Mouse (Mus musculus) intestine, embryonic 15.5 days (tissue): ENCODE measurements at regions not wholly inside any gene's neighbourhood (a gene's known extent, or its start where the extent isn't known, plus 50 kb on each side); places are given as distances from the start of the nearest gene placed in this dataset.

Experiments used
- ATAC-seq: fragments of 200-750 bp; cut with Nextera tagmentation; 2 replicates; pipeline ENCODE4 v1.8.0; 2017; ENCODE audit warnings: moderate TSS enrichment, moderate library complexity
- H3K27ac ChIP-seq: fragments of 300-500 bp; sonication (generic); 2 replicates; pipeline ENCODE4 v1.5.1; 2015; ENCODE audit warnings: mild to moderate bottlenecking, inconsistent platforms
- H3K27me3 ChIP-seq: fragments of 300-500 bp; sonication (generic); replicated peaks from 2 replicates; pipeline ENCODE4 v1.6.1; 2015; ENCODE audit warnings: inconsistent platforms
- H3K36me3 ChIP-seq: fragments of 300-500 bp; sonication (generic); 2 replicates; pipeline ENCODE4 v1.6.1; 2015; ENCODE audit warnings: inconsistent platforms
- H3K4me1 ChIP-seq: fragments of 300-500 bp; sonication (generic); replicated peaks from 2 replicates; pipeline ENCODE4 v1.6.1; 2015; ENCODE audit warnings: inconsistent platforms
- H3K4me2 ChIP-seq: fragments of 300-500 bp; sonication (generic); replicated peaks from 2 replicates; pipeline ENCODE4 v1.6.1; 2015; ENCODE audit warnings: mild to moderate bottlenecking, inconsistent platforms
- H3K4me3 ChIP-seq: fragments of 300-500 bp; sonication (generic); replicated peaks from 2 replicates; pipeline ENCODE4 v1.5.1; 2015; ENCODE audit warnings: inconsistent platforms
- H3K9ac ChIP-seq: fragments of 300-500 bp; sonication (generic); 2 replicates; pipeline ENCODE4 v1.6.1; 2015; ENCODE audit warnings: inconsistent platforms
- H3K9me3 ChIP-seq: fragments of 300-500 bp; sonication (generic); 2 replicates; pipeline ENCODE4 v1.6.1; 2016; ENCODE audit warnings: inconsistent platforms
- WGBS: fragments of 180-500 bp; shearing (Covaris S2); methylation state at CpG from one replicate; pipeline ENCODE4 v1.1.7; 2015; 5-methylcytosine and 5-hydroxymethylcytosine counted together

DNA sequence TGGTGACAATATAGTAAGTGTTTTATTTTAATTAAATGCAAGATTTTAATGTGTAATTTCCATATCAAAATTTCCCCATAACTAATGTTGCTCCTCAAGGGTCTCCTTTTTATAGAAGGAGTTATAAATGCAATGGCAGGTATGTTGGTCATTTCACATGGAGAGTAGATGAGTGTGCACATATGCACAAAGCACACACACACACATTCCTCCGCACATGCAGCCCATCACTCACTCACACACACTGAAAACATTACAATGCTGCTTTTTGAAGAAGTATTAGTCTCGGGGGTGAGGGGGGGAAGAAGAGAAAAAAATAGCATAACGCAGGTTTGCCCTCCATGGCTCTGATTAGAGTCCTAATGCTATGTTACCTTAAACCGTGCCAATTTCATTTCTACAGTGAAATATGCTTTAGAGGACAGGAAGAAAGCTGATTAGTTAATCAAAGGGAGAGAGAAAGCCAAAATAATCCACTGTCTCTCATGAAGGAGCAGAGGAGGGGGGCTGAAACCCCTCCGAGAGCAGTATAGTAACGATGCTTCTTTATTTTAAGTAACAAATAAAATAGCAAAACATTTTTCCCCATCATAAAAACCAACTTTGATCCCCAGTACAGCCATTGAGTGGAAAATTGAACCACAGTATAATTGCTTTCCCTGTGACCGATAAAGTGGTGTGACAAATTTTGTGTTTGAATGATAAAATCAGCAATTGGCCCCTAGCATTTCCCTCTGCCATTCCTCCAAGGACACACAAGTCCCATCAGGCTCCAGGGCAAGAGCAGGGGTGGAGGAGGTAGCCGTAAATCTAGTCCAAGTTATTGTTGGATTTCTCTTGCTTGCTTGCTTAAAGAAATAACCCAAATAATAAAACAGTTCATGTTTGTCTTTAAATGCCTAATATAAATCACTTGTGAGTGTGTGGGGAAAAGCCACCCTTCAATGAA lies 465.0 kb downstream of the Tfap2b start:
- Histone ChIP-seq H3K9me3 (no peaks in the 10 kb centered on the region), H3K4me2 (no peak overlapping the region), H3K4me1 (no peaks in the 10 kb centered on the region), H3K27me3 (no peaks in the 10 kb centered on the region), H3K27ac (no peak overlapping the region), H3K4me3 (no peak overlapping the region), H3K36me3 (no peaks in the 10 kb centered on the region), H3K9ac (no peak overlapping the region)
- WGBS: 71% methylated on average over 8 of the region's 8 CpGs
- ATAC-seq: no peak

DNA sequence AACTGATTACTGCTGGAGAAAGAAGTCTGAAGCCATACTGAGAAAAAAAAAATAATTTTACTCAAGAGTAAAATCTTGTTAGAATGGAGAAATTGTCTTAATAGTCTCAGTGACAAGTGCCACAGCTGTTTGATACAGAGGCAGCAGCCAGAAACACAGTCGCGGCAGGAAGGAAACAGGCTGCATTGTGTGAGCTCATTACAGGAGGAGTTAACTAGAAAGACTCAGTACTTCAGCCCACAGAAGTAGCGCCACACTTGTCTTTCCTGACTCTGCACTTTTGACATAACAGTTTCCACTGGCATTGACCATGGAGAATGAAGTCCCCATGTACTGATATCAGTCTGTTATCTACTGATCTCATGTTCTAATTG lies 465.7 kb downstream of the Tfap2b start:
- Histone ChIP-seq H3K27me3 (no peaks in the 10 kb centered on the region), H3K36me3 (no peaks in the 10 kb centered on the region), H3K9ac (no peak overlapping the region), H3K4me1 (no peaks in the 10 kb centered on the region), H3K4me3 (no peak overlapping the region), H3K27ac (no peak overlapping the region), H3K4me2 (no peak overlapping the region), H3K9me3 (no peaks in the 10 kb centered on the region)
- no peak for ATAC-seq
- WGBS: 53% methylated on average over 3 of the region's 3 CpGs

DNA sequence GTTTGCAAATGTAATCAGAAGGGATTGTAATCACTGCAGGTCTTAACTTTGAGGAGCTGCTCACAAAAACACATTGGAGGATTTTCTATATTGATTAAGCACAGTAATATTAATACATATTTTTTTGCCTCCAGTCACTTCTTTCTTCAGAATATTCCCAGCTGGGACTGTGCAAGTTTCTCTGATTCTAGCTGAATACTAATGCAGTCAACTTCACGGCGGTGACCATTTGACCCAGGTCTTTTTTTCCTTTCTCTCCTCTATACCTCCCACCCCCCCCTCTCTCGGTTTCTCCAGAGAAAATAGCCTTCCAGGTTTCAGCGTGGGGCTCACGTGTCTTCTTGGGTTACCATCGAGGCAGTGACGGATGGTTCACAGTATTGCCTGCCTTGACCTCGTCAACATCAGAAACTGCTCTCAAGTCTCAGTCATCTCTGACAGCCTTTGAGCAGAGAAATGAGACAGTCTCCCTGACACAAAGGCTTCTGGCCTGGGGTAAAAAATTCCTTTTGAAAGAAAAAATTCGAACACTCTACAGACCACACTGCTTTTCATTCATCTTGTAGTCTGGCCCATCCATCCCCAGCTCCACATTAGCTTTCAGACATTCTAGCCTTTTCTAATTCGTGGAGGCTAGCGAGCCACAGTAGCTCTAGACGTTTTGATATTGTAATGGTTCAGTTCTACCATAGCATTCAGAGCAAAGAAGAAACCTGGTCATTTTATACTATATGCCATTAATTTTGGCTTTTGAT lies 472.5 kb downstream of the Tfap2b start:
- Histone ChIP-seq H3K9ac (no peak overlapping the region), H3K27ac (no peak overlapping the region), H3K9me3 (no peaks in the 10 kb centered on the region), H3K4me3 (no peak overlapping the region), H3K27me3 (no peaks in the 10 kb centered on the region), H3K36me3 (no peaks in the 10 kb centered on the region), H3K4me1 (no peaks in the 10 kb centered on the region), H3K4me2 (no peak overlapping the region)
- WGBS: 61% methylated on average over 12 of the region's 12 CpGs
- no peak for ATAC-seq
